Mouse (Mus musculus) stomach, postnatal 0 days (tissue): ENCODE data around the gene Plin4.

ENCODE experiments used
- CTCF ChIP-seq: IDR thresholded peaks from 2 replicates; pipeline ENCODE4 v1.5.1; 2016; ENCODE audit warnings: antibody characterized with exemption, low read depth, mild to moderate bottlenecking, moderate library complexity
- EP300 ChIP-seq: optimal IDR thresholded peaks from 2 replicates; pipeline ENCODE3; 2016; ENCODE audit warnings: antibody characterized with exemption

- TF ChIP-seq EP300 (no peak), CTCF (no peak)
These were observed 17.3 kb downstream of the Plin4 start for GRCm38 (mm10) chr17:56092312-56092711.
